Mouse (Mus musculus) bone marrow, adult 2 months (tissue): ENCODE measurements at regions not wholly inside any gene's neighbourhood (a gene's known extent, or its start where the extent isn't known, plus 50 kb on each side); places are given as distances from the start of the nearest gene placed in this dataset.

Source experiments
- CTCF ChIP-seq: fragments of 200-500 bp; IDR thresholded peaks from 2 replicates; pipeline ENCODE4 v1.5.1; 2011; ENCODE audit warnings: low read length, control low read depth; ENCODE audit not compliant: control insufficient read depth, insufficient read depth
- POLR2A ChIP-seq: fragments of 200-500 bp; IDR thresholded peaks from 2 replicates; pipeline ENCODE4 v1.6.1; 2011; ENCODE audit warnings: low read depth, mild to moderate bottlenecking, control low read depth, low read length, borderline replicate concordance; ENCODE audit not compliant: control insufficient read depth

GRCm38 (mm10) chr1:76025389-76025788 is 479.3 kb downstream of the Slc4a3 start:
- TF ChIP-seq POLR2A (no peak), CTCF (no peak)
